Mouse (Mus musculus) embryonic fibroblast, embryonic 13.5 days (primary cell): ENCODE results near the gene App.

Experiments
- CTCF ChIP-seq: IDR thresholded peaks from 2 replicates; pipeline ENCODE4 v1.5.1; 2011; ENCODE audit warnings: mild to moderate bottlenecking, control low read depth, low read length, moderate library complexity, borderline replicate concordance; ENCODE audit not compliant: insufficient read depth
- POLR2A ChIP-seq: IDR thresholded peaks from 2 replicates; pipeline ENCODE4 v1.6.1; 2011; ENCODE audit warnings: low read depth, mild to moderate bottlenecking, control low read depth, low read length, moderate library complexity

DNA sequence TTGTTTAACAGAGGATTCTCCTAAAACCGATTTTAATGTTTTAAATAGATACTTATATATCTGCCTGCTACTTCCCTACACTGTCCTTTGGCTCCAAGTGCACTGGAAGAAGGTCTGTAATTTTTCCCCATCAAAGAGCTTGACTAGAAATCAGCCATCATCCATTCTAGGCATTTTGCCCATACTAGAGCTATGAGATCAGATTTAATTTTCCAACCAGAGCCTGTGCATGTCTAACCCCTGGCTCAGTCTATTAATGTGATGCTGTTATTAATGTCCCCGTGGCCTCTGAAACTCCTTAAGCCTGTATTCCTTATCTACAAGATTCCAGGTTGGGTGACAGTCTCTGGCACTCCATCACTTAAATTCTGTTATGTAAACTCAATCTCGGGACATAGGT lies 190.1 kb downstream of the App start:
- no peak for TF ChIP-seq CTCF
- TF ChIP-seq POLR2A, result no peak
